Mouse (Mus musculus): ENCODE data around the gene Abhd15. TPM values are rescaled to one million over a fixed set of nuclear protein-coding genes. Genes with fewer than 3 reads are reported as not detected.

Gene Abhd15
- polyA plus RNA-seq, 1 experiment from 2014 or later = 1.8 TPM

GRCm38 (mm10) chr11:77497851-77498250 is 17.1 kb upstream of the Abhd15 start:
- no peak overlapping the region for H3K4me2 ChIP-seq (ENCODE audit: low read length)
- no peak overlapping the region for H3K4me3 ChIP-seq (replicated peaks; ENCODE audit: low read depth, low read length)
- no peak overlapping the region for H3K9ac ChIP-seq (replicated peaks; ENCODE audit: low read length)
- H3K27ac ChIP-seq (replicated peaks; ENCODE audit: low read depth, low read length) = peak overlapping the region; percentile 26; the same call in 1 of the 2 replicates
- H3K36me3 ChIP-seq (ENCODE audit: control insufficient read depth, insufficient read depth, low read length) = peaks cover 37% of the 10 kb centered on the region
- WGBS = 35% methylated on average over 3 of the region's 4 CpGs
- H3K9me3 ChIP-seq (ENCODE audit: control insufficient read depth, low read length) = no peaks in the 10 kb centered on the region
- no peak for DNase-seq
- peaks cover 29% of the 10 kb centered on the region for H3K4me1 ChIP-seq (ENCODE audit: control insufficient read depth, insufficient read depth, low read length)
- H3K27me3 ChIP-seq (ENCODE audit: control insufficient read depth, insufficient read depth, low read length) = no peaks in the 10 kb centered on the region
- ATAC-seq (ENCODE audit: low FRiP score, low TSS enrichment) = no peak

GRCm38 (mm10) chr11:77498261-77499139 is 16.4 kb upstream of the Abhd15 start:
- Histone ChIP-seq H3K36me3 (ENCODE audit: control insufficient read depth, insufficient read depth, low read length) (peaks cover 43% of the 10 kb centered on the region), H3K4me2 (ENCODE audit: low read length) (no peak overlapping the region), H3K4me3 (replicated peaks; ENCODE audit: low read depth, low read length) (no peak overlapping the region), H3K27ac (replicated peaks; ENCODE audit: low read depth, low read length) (peak overlapping the region; percentile 26; the same call in 1 of the 2 replicates), H3K9ac (replicated peaks; ENCODE audit: low read length) (no peak overlapping the region), H3K4me1 (ENCODE audit: control insufficient read depth, insufficient read depth, low read length) (peaks cover 29% of the 10 kb centered on the region), H3K27me3 (ENCODE audit: control insufficient read depth, insufficient read depth, low read length) (no peaks in the 10 kb centered on the region), H3K9me3 (ENCODE audit: control insufficient read depth, low read length) (no peaks in the 10 kb centered on the region)
- WGBS = 63% methylated on average over 12 of the region's 12 CpGs
- DNase-seq (no peak), ATAC-seq (ENCODE audit: low FRiP score, low TSS enrichment) (no peak)

- ATAC-seq (ENCODE audit: low FRiP score, low TSS enrichment) = no peak
- Histone ChIP-seq H3K27ac (replicated peaks; ENCODE audit: low read depth, low read length) (no peak overlapping the region), H3K4me2 (ENCODE audit: low read length) (no peak overlapping the region), H3K9me3 (ENCODE audit: control insufficient read depth, low read length) (no peaks in the 10 kb centered on the region), H3K4me1 (ENCODE audit: control insufficient read depth, insufficient read depth, low read length) (peaks cover 26% of the 10 kb centered on the region), H3K9ac (replicated peaks; ENCODE audit: low read length) (no peak overlapping the region), H3K36me3 (ENCODE audit: control insufficient read depth, insufficient read depth, low read length) (peaks cover 52% of the 10 kb centered on the region), H3K4me3 (replicated peaks; ENCODE audit: low read depth, low read length) (no peak overlapping the region), H3K27me3 (ENCODE audit: control insufficient read depth, insufficient read depth, low read length) (no peaks in the 10 kb centered on the region)
- 92% methylated on average over 7 of the region's 7 CpGs for WGBS
- no peak for DNase-seq
Measured at GRCm38 (mm10) chr11:77499354-77499753, 15.6 kb upstream of the Abhd15 start.

GRCm38 (mm10) chr11:77500361-77501325 is 14.3 kb upstream of the Abhd15 start:
- ATAC-seq (ENCODE audit: low FRiP score, low TSS enrichment) (no peak), DNase-seq (peak; percentile 39)
- H3K4me2 ChIP-seq (ENCODE audit: low read length) = no peak overlapping the region
- peaks cover 13% of the 10 kb centered on the region; the same call in 1 of the 2 replicates for H3K4me1 ChIP-seq (ENCODE audit: control insufficient read depth, insufficient read depth, low read length)
- H3K9me3 ChIP-seq (ENCODE audit: control insufficient read depth, low read length) = no peaks in the 10 kb centered on the region
- no peaks in the 10 kb centered on the region for H3K27me3 ChIP-seq (ENCODE audit: control insufficient read depth, insufficient read depth, low read length)
- peaks cover 65% of the 10 kb centered on the region for H3K36me3 ChIP-seq (ENCODE audit: control insufficient read depth, insufficient read depth, low read length)
- H3K9ac ChIP-seq (replicated peaks; ENCODE audit: low read length) = no peak overlapping the region
- H3K27ac ChIP-seq (replicated peaks; ENCODE audit: low read depth, low read length) = no peak overlapping the region
- 74% methylated on average over 17 of the region's 17 CpGs for WGBS
- H3K4me3 ChIP-seq (replicated peaks; ENCODE audit: low read depth, low read length) = no peak overlapping the region

- Histone ChIP-seq H3K4me3 (replicated peaks; ENCODE audit: low read depth, low read length) (no peak overlapping the region), H3K9me3 (ENCODE audit: control insufficient read depth, low read length) (no peaks in the 10 kb centered on the region), H3K4me2 (ENCODE audit: low read length) (no peak overlapping the region), H3K36me3 (ENCODE audit: control insufficient read depth, insufficient read depth, low read length) (peaks cover 72% of the 10 kb centered on the region), H3K27ac (replicated peaks; ENCODE audit: low read depth, low read length) (no peak overlapping the region), H3K9ac (replicated peaks; ENCODE audit: low read length) (no peak overlapping the region), H3K27me3 (ENCODE audit: control insufficient read depth, insufficient read depth, low read length) (no peaks in the 10 kb centered on the region), H3K4me1 (ENCODE audit: control insufficient read depth, insufficient read depth, low read length) (peaks cover 13% of the 10 kb centered on the region; the same call in 1 of the 2 replicates)
- 17% methylated on average over 5 of the region's 5 CpGs for WGBS
- ATAC-seq (ENCODE audit: low FRiP score, low TSS enrichment) = no peak
- peak; percentile 90 for DNase-seq
Measured at GRCm38 (mm10) chr11:77501392-77501791, 13.5 kb upstream of the Abhd15 start.

GRCm38 (mm10) chr11:77501971-77502370 is 12.9 kb upstream of the Abhd15 start:
- 93% methylated on average over 4 of the region's 4 CpGs for WGBS
- peaks cover 78% of the 10 kb centered on the region for H3K36me3 ChIP-seq (ENCODE audit: control insufficient read depth, insufficient read depth, low read length)

GRCm38 (mm10) chr11:77502481-77502880 is 12.4 kb upstream of the Abhd15 start:
- H3K36me3 ChIP-seq (ENCODE audit: control insufficient read depth, insufficient read depth, low read length) = peaks cover 83% of the 10 kb centered on the region
- DNase-seq = no peak
- no peak overlapping the region for H3K27ac ChIP-seq (replicated peaks; ENCODE audit: low read depth, low read length)
- no peak overlapping the region for H3K4me2 ChIP-seq (ENCODE audit: low read length)
- no peak overlapping the region for H3K9ac ChIP-seq (replicated peaks; ENCODE audit: low read length)
- H3K4me1 ChIP-seq (ENCODE audit: control insufficient read depth, insufficient read depth, low read length) = peaks cover 13% of the 10 kb centered on the region; the same call in 1 of the 2 replicates
- 88% methylated on average over 6 of the region's 6 CpGs for WGBS
- no peak overlapping the region for H3K4me3 ChIP-seq (replicated peaks; ENCODE audit: low read depth, low read length)
- no peaks in the 10 kb centered on the region for H3K9me3 ChIP-seq (ENCODE audit: control insufficient read depth, low read length)
- ATAC-seq (ENCODE audit: low FRiP score, low TSS enrichment) = no peak
- no peaks in the 10 kb centered on the region for H3K27me3 ChIP-seq (ENCODE audit: control insufficient read depth, insufficient read depth, low read length)

More at GRCm38 (mm10) chr11:77501971-77502370, 12.9 kb upstream of the Abhd15 start:
- Histone ChIP-seq H3K4me3 (replicated peaks; ENCODE audit: low read depth, low read length) (no peak overlapping the region), H3K9me3 (ENCODE audit: control insufficient read depth, low read length) (no peaks in the 10 kb centered on the region), H3K27ac (replicated peaks; ENCODE audit: low read depth, low read length) (no peak overlapping the region), H3K27me3 (ENCODE audit: control insufficient read depth, insufficient read depth, low read length) (no peaks in the 10 kb centered on the region), H3K9ac (replicated peaks; ENCODE audit: low read length) (no peak overlapping the region), H3K4me1 (ENCODE audit: control insufficient read depth, insufficient read depth, low read length) (peaks cover 13% of the 10 kb centered on the region; the same call in 1 of the 2 replicates), H3K4me2 (ENCODE audit: low read length) (no peak overlapping the region)
- DNase-seq (no peak), ATAC-seq (ENCODE audit: low FRiP score, low TSS enrichment) (no peak)

- DNase-seq (no peak), ATAC-seq (ENCODE audit: low FRiP score, low TSS enrichment) (no peak)
- Histone ChIP-seq H3K9me3 (ENCODE audit: control insufficient read depth, low read length) (no peaks in the 10 kb centered on the region), H3K27me3 (ENCODE audit: control insufficient read depth, insufficient read depth, low read length) (no peaks in the 10 kb centered on the region), H3K4me1 (ENCODE audit: control insufficient read depth, insufficient read depth, low read length) (peaks cover 13% of the 10 kb centered on the region), H3K27ac (replicated peaks; ENCODE audit: low read depth, low read length) (no peak overlapping the region), H3K36me3 (ENCODE audit: control insufficient read depth, insufficient read depth, low read length) (peaks cover 86% of the 10 kb centered on the region), H3K4me3 (replicated peaks; ENCODE audit: low read depth, low read length) (no peak overlapping the region), H3K4me2 (ENCODE audit: low read length) (no peak overlapping the region), H3K9ac (replicated peaks; ENCODE audit: low read length) (no peak overlapping the region)
- WGBS = 73% methylated on average over 3 of the region's 3 CpGs
Measured at GRCm38 (mm10) chr11:77503511-77503910, 11.4 kb upstream of the Abhd15 start.
